Mouse (Mus musculus) CH12.LX (cell line): ENCODE results near the gene Rps27rt. TPM values are rescaled to one million over a fixed set of nuclear protein-coding genes. Genes with fewer than 3 reads are reported as not detected.

Experiments used
- DNase-seq: peaks from one replicate; pipeline ENCODE4 v3.0.0-alpha.2; 2013; ENCODE audit errors: extremely low read depth
- H3K27ac ChIP-seq: 2 replicates; pipeline ENCODE4 v1.5.1; 2012; ENCODE audit warnings: low read depth, mild to moderate bottlenecking, control low read depth, moderate library complexity; ENCODE audit not compliant: insufficient read depth
- H3K27me3 ChIP-seq: replicated peaks from 2 replicates; pipeline ENCODE3; 2012; ENCODE audit warnings: inconsistent platforms
- H3K36me3 ChIP-seq, 2 experiments: replicated peaks in 1 of 2; 2 replicates each; pipeline versions ENCODE3 to v1.6.1; 2012; ENCODE audit warnings: inconsistent platforms in 1 of 2, low read length in 1 of 2, mild to moderate bottlenecking in 1 of 2, mixed read lengths in 1 of 2, moderate library complexity in 1 of 2; ENCODE audit not compliant: control insufficient read depth in 1 of 2, insufficient read depth in 1 of 2
- H3K4me1 ChIP-seq, 2 experiments: 2 replicates each; pipeline ENCODE4 v1.6.1; 2012; ENCODE audit warnings: inconsistent platforms in 1 of 2, moderate library complexity in 1 of 2; ENCODE audit not compliant: insufficient read depth in 2 of 2, control insufficient read depth in 1 of 2
- H3K4me2 ChIP-seq: 2 replicates; pipeline ENCODE4 v1.6.1; 2012; ENCODE audit warnings: low read depth, mild to moderate bottlenecking, control low read depth; ENCODE audit not compliant: poor library complexity, insufficient read depth, severe bottlenecking
- H3K4me3 ChIP-seq, 3 experiments: fragments of 150-350 bp in 1 of 3; sonication (generic) in 1 of 3; replicated peaks in 1 of 3; 2 replicates each; pipeline versions ENCODE3 to v1.5.1; 2011 to 2012; ENCODE audit warnings: low read depth in 2 of 3, low read length in 2 of 3, mild to moderate bottlenecking in 2 of 3, moderate library complexity in 2 of 3, control low read depth in 1 of 3, improper control_type of control experiment in 1 of 3, inconsistent platforms in 1 of 3, mixed read lengths in 1 of 3; ENCODE audit not compliant: poor library complexity in 1 of 3
- H3K79me2 ChIP-seq: replicated peaks from 2 replicates; pipeline ENCODE4 v1.6.1; 2012; ENCODE audit warnings: mild to moderate bottlenecking, moderate library complexity; ENCODE audit not compliant: control insufficient read depth, poor library complexity, insufficient read depth, severe bottlenecking; ENCODE audit errors: extremely low read depth
- H3K9ac ChIP-seq: 2 replicates; pipeline ENCODE4 v1.6.1; 2012; ENCODE audit warnings: low read depth, mild to moderate bottlenecking, control low read depth, moderate library complexity; ENCODE audit not compliant: insufficient read depth
- H3K9me3 ChIP-seq: replicated peaks from 2 replicates; pipeline ENCODE3; 2012; ENCODE audit warnings: low read length, inconsistent platforms, mixed read lengths
- CHD1 ChIP-seq: IDR thresholded peaks from 2 replicates; pipeline ENCODE4 v1.6.1; 2012; ENCODE audit warnings: low read depth, low read length, improper control_type of control experiment, inconsistent platforms
- CTCF ChIP-seq, 2 experiments: IDR thresholded peaks in 1 of 2; conservative IDR thresholded peaks in 1 of 2; 2 replicates each; pipeline ENCODE4 v1.5.1; 2011 to 2012; ENCODE audit warnings: low read depth in 2 of 2, low read length in 2 of 2, improper control_type of control experiment in 1 of 2, inconsistent platforms in 1 of 2, mild to moderate bottlenecking in 1 of 2, moderate library complexity in 1 of 2
- ELF1 ChIP-seq: IDR thresholded peaks from 2 replicates; pipeline ENCODE4 v1.6.1; 2014; ENCODE audit warnings: low read depth, mild to moderate bottlenecking, inconsistent platforms, low read length, improper control_type of control experiment
- HCFC1 ChIP-seq: IDR thresholded peaks from 2 replicates; pipeline ENCODE4 v1.6.1; 2012; ENCODE audit warnings: low read depth, mild to moderate bottlenecking, inconsistent platforms, low read length, improper control_type of control experiment
- IRF4 ChIP-seq: IDR thresholded peaks from 2 replicates; pipeline ENCODE4 v1.6.1; 2014; ENCODE audit warnings: low read depth, mild to moderate bottlenecking, inconsistent platforms, low read length, improper control_type of control experiment
- JUN ChIP-seq: IDR thresholded peaks from 2 replicates; pipeline ENCODE4 v1.6.1; 2011; ENCODE audit warnings: low read depth, mild to moderate bottlenecking, low read length, improper control_type of control experiment, moderate library complexity; ENCODE audit not compliant: insufficient read depth
- KAT2A ChIP-seq: IDR thresholded peaks from 2 replicates; pipeline ENCODE4 v1.6.1; 2012; ENCODE audit warnings: low read length, improper control_type of control experiment, inconsistent platforms; ENCODE audit not compliant: insufficient replicate concordance
- MAZ ChIP-seq: IDR thresholded peaks from 2 replicates; pipeline ENCODE4 v1.6.1; 2012; ENCODE audit warnings: low read depth, mild to moderate bottlenecking, inconsistent platforms, low read length, improper control_type of control experiment, moderate library complexity
- MXI1 ChIP-seq: IDR thresholded peaks from 2 replicates; pipeline ENCODE4 v1.6.1; 2011; ENCODE audit warnings: mild to moderate bottlenecking, low read depth, low read length, improper control_type of control experiment
- MYC ChIP-seq: IDR thresholded peaks from 2 replicates; pipeline ENCODE4 v1.6.1; 2011; ENCODE audit warnings: low read depth, mild to moderate bottlenecking, improper control_type of control experiment, low read length
- NRF1 ChIP-seq: IDR thresholded peaks from 2 replicates; pipeline ENCODE4 v1.6.1; 2014; ENCODE audit warnings: low read depth, mild to moderate bottlenecking, inconsistent platforms, low read length, improper control_type of control experiment, moderate library complexity
- PAX5 ChIP-seq: IDR thresholded peaks from 2 replicates; pipeline ENCODE4 v1.6.1; 2012; ENCODE audit warnings: low read length, inconsistent platforms, mixed read lengths
- POLR2A ChIP-seq: IDR thresholded peaks from 2 replicates; pipeline ENCODE4 v1.6.1; 2011; ENCODE audit warnings: low read depth, mild to moderate bottlenecking, improper control_type of control experiment, low read length
- RAD21 ChIP-seq: IDR thresholded peaks from 2 replicates; pipeline ENCODE4 v1.6.1; 2011; ENCODE audit warnings: low read depth, mild to moderate bottlenecking, low read length, improper control_type of control experiment, moderate library complexity
- RCOR1 ChIP-seq: conservative IDR thresholded peaks from 2 replicates; pipeline ENCODE4 v1.6.1; 2012; ENCODE audit warnings: low read depth, mild to moderate bottlenecking, inconsistent platforms, low read length, improper control_type of control experiment
- SMC3 ChIP-seq: IDR thresholded peaks from 2 replicates; pipeline ENCODE4 v1.6.1; 2011; ENCODE audit warnings: low read depth, low read length, improper control_type of control experiment
- TBP ChIP-seq: conservative IDR thresholded peaks from 2 replicates; pipeline ENCODE4 v1.6.1; 2011; ENCODE audit warnings: low read depth, low read length, improper control_type of control experiment
- UBTF ChIP-seq: IDR thresholded peaks from 2 replicates; pipeline ENCODE4 v1.6.1; 2012; ENCODE audit warnings: low read depth, mild to moderate bottlenecking, inconsistent platforms, low read length, improper control_type of control experiment, moderate library complexity
- dilution Hi-C: fragments of 300-500 bp; cut with MboI; formaldehyde crosslinking; loops from 2 replicates; pipeline ENCODE4 v1.14.3; 2020; ENCODE audit warnings: low sequenced_read_pairs; ENCODE audit not compliant: extremely low pct_unique_long_range_greater_than_20kb, extremely low pct_ligation_motif_present
- in situ Hi-C: fragments of 300-500 bp; cut with MboI; formaldehyde crosslinking; loops from 3 replicates; pipeline ENCODE4 v1.14.3; 2019; ENCODE audit warnings: low sequenced_read_pairs, low pct_ligation_motif_present, low pct_unique_long_range_greater_than_20kb, mixed read lengths
- polyA plus RNA-seq: library from polyadenylated mRNA; unstranded; fragments of >175 nt; gene quantifications from 2 replicates; pipeline ENCODE4 v1.2.1, GENCODE M21; 2012; ENCODE audit warnings: low read depth; ENCODE audit not compliant: insufficient read length
- total RNA-seq, 2 experiments: library from RNA; depleted of rRNA; stranded (reverse); fragments of 300-350 nt in 1 of 2; fragments of >200 nt in 1 of 2; gene quantifications; 2 replicates each; pipeline ENCODE4 v1.2.3; 2012 to 2014

The Rps27rt gene
- total and polyA plus RNA-seq, 3 experiments, result 107 to 455 (median 180) TPM

- H3K79me2 ChIP-seq, result no peaks in the 10 kb centered on the region
- peaks cover 10% of the 10 kb centered on the region for H3K9me3 ChIP-seq
- H3K27ac ChIP-seq, result no peak overlapping the region
- in situ Hi-C loops, result no loop called here
- no peak for TF ChIP-seq MXI1
- TF ChIP-seq UBTF, result no peak
- TF ChIP-seq JUN, result no peak
- no peak for TF ChIP-seq TBP
- no peak for TF ChIP-seq MYC
- DNase-seq, result no peak
- no peaks in the 10 kb centered on the region for H3K36me3 ChIP-seq
- H3K27me3 ChIP-seq, result no peaks in the 10 kb centered on the region
- H3K9ac ChIP-seq, result no peak overlapping the region
- no peak overlapping the region for H3K4me2 ChIP-seq
- no peak overlapping the region for H3K4me3 ChIP-seq
- dilution Hi-C loops, result no loop called here
- H3K4me1 ChIP-seq, result peaks cover 0 to 7% of the 10 kb centered on the region in 2 experiments; a peak in 1 of 4 replicates
These were observed 22.3 kb downstream of the Rps27rt start for GRCm38 (mm10) chr9:114960043-114960789.

GRCm38 (mm10) chr9:114956945-114957344 is 25.6 kb downstream of the Rps27rt start:
- Histone ChIP-seq H3K9ac (no peak overlapping the region), H3K4me2 (no peak overlapping the region), H3K27ac (no peak overlapping the region), H3K9me3 (peaks cover 7% of the 10 kb centered on the region), H3K79me2 (no peaks in the 10 kb centered on the region), H3K27me3 (no peaks in the 10 kb centered on the region), H3K4me1 (peaks cover 0 to 7% of the 10 kb centered on the region in 2 experiments; a peak in 1 of 4 replicates), H3K4me3 (no peak overlapping the region), H3K36me3 (no peaks in the 10 kb centered on the region)
- dilution Hi-C loops (no loop called here), in situ Hi-C loops (no loop called here)
- peak; percentile 45 for DNase-seq
- no peak for TF ChIP-seq PAX5
- TF ChIP-seq CTCF (conservative IDR thresholded peaks at IDR 0.05 in 1 of 2, IDR thresholded peaks at IDR 0.05 in 1 of 2; ENCODE audit: low read depth in 2 of 2, low read length in 2 of 2), result peak; percentile 79 to 80
- peak; percentile 65 for TF ChIP-seq RAD21
- no peak for TF ChIP-seq NRF1
- TF ChIP-seq SMC3, result peak; percentile 67
- TF ChIP-seq ELF1, result no peak
- no peak for TF ChIP-seq UBTF

GRCm38 (mm10) chr9:114955340-114955739 is 27.2 kb downstream of the Rps27rt start:
- H3K36me3 ChIP-seq, result no peaks in the 10 kb centered on the region
- H3K4me2 ChIP-seq, result no peak overlapping the region
- no peak overlapping the region for H3K9ac ChIP-seq
- H3K79me2 ChIP-seq, result no peaks in the 10 kb centered on the region
- TF ChIP-seq MAZ, result no peak
- no peak for TF ChIP-seq KAT2A
- no peak for TF ChIP-seq POLR2A
- TF ChIP-seq HCFC1, result no peak
- no peak for TF ChIP-seq CHD1
- TF ChIP-seq RCOR1, result no peak
- no peak for TF ChIP-seq IRF4
- no peak for TF ChIP-seq TBP
- dilution Hi-C loops, result no loop called here
- no peak overlapping the region for H3K27ac ChIP-seq
- H3K4me1 ChIP-seq, result peaks cover 0 to under 1% of the 10 kb centered on the region in 2 experiments; a peak in 1 of 4 replicates
- DNase-seq, result no peak
- in situ Hi-C loops, result no loop called here
- H3K9me3 ChIP-seq, result peaks cover 4% of the 10 kb centered on the region
- H3K27me3 ChIP-seq, result no peaks in the 10 kb centered on the region
- H3K4me3 ChIP-seq, result no peak overlapping the region
